Mouse (Mus musculus): ENCODE results near the gene Gdi2.

- TF ChIP-seq CTCF (IDR thresholded peaks at IDR 0.05; ENCODE audit: low read depth) = no peak
- TF ChIP-seq EP300 (IDR thresholded peaks at IDR 0.05; ENCODE audit: low read depth) = no peak
Measured at GRCm38 (mm10) chr13:3547856-3548255, 10.0 kb downstream of the Gdi2 start.

Data from liver, embryonic 14.5 days (tissue).